Mouse (Mus musculus) thymus, postnatal 25 days (tissue): ENCODE measurements around the gene Rere.

Experiments
- DNase-seq: peaks from one replicate; pipeline ENCODE4 v3.0.0; 2022

Rere gene

DNA sequence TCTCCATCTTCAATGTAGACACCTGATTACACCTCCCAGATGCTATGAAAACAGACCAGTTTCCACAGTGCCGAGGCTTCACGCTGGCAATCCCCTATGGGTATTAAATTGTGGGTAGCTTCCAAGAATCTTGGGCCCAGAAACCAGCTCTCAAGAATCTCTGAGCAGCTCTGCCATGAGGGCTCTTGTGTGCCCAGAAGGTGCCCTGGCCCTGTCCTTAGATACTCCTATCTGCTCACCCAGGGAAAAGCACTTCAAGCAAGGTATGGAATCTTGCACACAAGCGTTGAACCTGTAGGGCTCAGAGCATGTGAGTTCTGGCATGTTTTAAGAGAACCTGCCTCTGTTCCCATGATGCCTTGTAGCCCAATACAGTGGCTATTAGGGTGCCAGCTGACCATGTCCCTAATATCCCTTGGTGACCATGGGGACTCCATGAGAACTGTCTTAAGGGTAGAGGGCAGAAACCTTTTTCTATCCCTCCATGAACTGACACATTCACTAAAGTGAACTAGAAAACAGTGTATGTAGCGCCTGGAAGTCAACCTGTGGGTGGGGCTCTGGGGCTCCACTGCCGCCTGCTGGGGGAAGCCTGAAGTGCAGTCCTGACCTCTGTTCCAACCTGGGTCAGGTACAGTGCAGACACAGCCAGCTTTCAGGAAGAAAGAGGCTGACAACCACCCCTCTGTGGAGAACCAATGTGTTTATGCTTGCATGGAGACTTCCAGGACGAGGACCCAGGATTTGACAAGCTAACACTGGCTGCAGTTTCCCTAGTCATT is 344.7 kb downstream of the Rere start:
- peak; percentile 81 for DNase-seq

DNA sequence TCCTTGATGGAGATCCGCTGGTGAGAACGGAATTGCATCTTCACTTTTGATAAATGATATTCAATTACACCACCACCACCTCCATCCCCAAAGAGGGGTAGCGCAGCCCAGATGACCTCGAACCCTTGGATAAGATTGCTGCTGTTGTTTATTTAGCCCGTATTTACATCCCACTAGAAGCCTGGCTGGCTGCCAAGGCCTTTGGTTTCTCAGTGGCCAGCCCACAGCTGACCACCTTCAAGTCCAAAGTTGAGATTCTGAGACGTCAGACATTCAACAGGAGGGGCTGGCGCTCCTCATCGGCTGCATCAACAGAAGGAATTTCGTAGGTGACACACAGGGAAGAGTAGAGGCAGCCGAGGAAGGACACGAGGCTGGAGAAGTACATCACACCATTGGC is 347.8 kb downstream of the Rere start:
- DNase-seq = no peak

DNA sequence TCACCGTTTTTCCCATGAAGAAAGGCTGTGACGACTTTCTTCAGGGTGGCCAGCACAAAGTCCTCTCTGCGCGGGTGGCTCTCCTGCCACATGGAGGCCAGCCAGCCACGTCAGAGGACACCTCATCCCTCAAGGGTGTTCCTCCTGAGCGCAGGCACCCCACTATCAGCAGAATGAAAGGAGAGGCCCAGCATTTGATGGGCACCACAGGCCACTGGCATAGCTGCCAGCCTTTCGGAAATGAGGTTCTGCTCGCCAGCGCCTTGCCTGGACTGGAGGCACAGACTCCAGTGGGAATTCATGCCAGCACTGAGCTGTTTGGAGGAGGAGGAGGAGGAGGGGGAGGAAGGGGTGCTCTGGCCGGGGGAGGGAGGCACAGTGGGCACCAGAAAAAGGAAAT is 354.1 kb downstream of the Rere start:
- no peak for DNase-seq

DNA sequence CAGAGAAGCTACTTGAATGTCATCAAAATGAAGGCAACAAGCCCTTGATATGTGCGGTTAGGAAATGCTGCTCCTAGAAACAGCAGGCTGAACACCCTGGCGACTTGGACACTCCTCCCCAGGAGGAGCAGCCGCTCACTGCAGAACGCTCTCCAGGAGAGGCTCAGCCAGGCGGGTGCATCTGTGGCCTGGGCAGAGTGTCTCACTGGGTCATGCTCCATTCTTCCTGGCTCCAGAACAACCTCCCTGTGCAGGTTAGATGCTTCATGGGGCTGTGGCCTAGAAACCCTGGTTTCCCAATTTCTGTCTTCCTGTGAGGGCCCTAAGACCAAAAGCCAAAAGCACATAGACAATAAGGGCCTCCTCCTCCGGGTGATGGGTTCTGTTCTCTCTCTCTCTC is 355.2 kb downstream of the Rere start:
- no peak for DNase-seq

DNA sequence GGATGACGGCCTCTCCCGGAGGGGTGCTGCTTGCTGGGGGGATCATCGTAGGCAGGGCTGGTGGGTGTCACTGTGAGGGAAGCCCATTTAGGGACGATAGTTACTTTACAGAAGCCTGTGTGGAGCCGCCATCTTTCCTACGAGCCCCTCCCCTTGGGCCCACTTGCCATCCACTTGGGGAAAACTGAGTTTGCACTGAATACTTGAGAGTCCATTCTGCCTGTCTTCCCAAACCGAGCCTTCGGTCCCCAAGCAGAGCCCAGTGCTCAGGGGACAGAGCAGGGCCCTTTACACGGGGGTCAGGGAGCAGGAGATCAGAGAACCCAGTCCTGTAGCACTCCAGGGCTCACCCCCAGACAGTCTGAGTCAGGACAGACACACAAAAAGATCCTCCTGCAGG is 362.9 kb downstream of the Rere start:
- DNase-seq = no peak

DNA sequence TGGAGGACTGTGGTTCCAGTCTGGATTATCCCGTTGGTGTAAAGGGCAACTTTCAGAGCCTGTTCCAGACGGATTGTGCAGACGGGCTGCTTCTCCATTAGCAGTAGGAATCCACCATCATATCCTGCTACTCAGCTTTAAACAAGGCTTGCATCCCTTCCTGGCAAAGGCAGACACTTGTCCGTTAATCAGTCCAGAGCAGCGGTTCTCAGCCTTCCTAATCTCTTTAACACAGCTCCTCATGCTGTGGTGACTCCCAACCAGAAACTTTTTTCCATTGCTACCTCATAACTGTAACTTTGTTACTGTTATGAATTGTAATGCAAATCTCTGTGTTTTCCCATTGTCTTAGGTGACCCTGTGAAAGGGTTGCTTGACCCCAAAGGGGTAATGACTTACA is 367.9 kb downstream of the Rere start:
- DNase-seq = no peak

DNA sequence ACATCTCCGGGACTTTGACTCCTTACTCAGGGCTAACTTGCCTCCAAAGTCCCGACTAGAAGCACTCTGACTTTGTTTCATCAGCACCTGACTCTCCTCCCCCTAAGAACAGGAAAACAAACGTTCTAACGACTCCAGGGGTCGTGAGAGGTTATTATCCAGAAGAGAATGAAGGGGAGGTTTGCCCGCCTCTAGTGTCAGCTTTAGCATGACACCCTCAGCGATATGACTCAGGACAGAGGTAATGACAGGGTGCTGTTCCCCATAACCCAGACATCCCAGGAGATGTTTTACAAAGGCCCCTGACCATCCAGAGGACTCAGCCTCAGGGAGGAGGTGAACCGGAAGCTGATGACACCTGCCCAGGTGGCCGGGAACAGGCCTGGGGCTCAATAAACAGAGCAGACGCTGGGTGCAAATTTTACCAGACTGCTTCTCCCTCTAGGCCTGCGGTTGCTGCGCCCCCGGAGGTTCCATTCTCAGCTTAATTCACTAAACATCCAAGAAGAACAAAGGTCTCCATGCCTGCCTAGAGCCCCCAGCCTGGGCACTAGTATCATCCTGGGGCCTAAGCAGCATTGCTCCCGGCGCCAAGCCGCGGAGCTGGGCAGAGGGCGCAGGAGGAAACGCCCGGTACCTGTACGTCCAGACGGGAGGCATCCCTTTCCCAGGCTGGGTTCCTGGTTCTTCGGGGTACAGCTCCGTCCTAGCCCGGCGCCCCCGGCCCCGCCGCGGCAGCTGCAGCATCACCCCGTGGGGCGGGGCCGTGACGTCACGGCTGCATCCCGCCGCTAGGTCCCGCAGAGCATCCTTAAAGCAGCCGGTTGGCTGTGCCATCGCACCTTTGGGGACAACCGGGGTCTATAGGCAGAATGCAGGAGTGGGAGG is 370.2 kb downstream of the Rere start, which contains the start of gene Slc45a1:
Gene Slc45a1, minus strand, starts transcription at position 785 of the 888 bp plus-strand sequence.
- DNase-seq = no peak

DNA sequence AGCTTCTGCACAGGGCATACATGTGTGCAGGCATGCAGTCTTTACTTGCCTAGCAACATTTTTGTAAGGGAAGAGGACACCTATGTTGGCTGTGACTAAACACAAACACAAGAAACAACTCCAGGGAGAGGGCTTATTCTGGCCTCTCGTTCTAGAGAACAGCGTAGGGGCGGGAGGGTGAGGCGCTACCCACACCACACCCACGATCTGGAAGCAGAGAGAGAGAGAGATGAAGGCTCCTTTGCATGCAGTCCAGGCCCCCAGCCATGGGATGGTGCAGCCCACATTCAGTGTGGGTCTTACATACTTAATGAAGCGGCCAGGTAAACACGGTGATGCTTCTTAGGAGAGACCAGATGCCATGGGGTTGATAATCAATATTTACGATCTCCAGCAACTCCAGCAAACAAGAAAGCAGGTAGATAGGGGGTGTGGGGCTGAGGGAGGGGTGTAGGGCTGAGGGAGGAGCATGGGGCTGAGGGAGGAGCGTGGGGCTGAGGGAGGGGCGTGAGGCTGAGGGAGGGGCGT is 371.7 kb downstream of the Rere start:
- no peak for DNase-seq

DNA sequence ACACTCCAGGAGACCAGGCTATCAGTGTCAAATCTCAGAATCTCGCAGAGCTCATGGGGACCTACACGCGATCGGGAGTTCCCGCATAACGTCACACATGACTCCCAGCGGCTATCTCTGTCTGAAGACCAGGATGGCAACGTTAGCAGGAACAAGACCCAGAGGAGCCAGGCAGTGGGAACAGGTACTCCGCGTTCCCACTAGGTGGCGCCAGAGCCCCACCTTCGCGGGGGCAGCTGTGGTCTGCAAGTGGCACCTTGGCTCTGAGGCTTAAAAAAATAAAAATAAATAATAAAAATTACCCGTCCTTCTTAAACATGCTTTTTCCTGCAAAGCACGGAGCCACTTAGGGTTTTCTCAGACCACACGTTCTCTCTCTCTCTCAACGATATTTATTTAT is 374.5 kb downstream of the Rere start:
- DNase-seq = peak; percentile 82

DNA sequence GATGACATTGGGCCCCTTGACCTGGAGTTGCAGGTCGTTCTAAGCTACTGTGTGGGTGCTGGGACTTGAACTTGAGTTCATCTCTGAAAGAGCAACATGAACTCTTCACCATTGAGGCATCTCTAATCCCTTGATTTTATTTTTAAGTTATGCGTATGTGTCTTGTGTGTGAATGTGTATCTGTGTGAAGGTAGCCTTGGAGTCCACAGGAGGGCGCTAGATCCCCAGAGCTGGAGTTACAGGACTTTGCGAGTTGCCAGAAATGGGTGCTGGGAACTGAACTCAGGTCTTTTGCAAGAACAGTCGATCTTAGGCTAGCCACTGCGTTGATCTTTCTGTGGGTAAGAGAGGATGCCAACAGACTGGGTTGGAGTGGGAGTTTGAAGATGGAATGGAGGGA is 375.1 kb downstream of the Rere start:
- no peak for DNase-seq

DNA sequence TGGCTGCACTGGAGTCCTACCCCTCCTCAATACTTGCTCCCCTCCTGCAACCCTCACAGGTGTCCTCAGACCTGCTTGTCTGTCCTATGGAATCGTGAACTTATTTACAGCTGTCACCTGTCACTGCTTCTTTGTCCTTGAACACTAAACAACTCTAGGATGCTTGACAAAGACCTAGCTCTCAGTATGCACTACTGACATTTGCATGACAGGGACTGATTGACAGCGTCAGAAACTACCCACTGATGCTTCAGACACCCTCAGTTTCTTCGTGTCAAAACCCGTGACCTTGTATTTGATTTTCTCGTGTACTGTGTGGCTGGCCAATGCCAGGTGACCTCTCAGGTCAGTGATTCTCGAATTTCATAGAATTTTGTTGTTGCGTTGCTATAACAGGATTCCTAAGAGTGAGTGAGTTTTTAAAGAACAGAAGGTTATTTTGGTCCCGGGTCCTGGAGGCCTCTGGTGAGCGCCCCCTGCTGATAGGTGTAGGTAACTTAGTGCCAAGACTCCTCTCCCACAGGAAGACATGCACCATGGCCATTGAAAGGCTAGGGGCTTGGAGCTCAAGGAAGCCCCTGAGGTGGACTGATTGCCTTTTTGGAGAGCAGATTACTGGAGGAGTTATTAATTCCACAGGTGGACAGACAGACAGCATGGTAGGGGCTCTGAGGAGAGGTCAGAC is 378.6 kb downstream of the Rere start:
- peak; percentile 39 for DNase-seq

DNA sequence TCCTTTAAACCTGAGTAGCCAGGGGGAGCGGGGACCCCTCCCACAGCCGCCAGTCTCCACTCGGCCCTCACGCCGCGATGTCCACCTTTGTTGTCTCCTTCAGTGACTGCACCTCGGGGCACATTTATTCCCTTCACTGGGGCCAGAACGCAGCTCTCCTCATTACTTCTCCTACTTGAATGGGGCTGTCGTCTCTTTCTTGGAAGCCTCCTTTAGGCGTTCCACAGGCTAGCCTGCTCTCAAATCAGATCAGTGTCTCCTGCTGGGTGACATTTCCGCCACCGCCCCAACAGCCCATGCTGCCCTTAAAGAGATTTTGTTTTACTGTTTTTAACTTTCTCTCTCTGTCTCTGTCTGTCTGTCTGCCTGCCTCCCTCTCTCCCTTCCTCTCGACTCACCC is 380.4 kb downstream of the Rere start:
- no peak for DNase-seq

DNA sequence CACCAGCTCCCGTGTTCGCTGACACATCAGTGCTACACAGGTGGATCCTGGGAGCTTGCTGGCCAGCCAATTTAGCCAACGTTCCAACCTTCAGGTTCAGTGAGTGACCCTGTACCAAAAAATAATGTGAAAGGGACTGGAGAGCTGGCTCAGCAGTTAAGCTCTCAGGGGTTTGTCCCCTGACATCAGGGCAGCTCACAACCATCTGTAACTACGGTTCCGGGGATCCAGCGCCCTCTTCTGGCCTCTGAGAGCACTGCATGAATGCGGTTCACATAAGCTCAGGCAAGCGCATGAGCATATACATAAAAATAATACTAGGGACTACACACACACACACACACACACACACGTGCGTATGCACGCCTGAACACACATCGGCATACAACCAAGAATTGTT is 381.7 kb downstream of the Rere start:
- peak; percentile 37 for DNase-seq

DNA sequence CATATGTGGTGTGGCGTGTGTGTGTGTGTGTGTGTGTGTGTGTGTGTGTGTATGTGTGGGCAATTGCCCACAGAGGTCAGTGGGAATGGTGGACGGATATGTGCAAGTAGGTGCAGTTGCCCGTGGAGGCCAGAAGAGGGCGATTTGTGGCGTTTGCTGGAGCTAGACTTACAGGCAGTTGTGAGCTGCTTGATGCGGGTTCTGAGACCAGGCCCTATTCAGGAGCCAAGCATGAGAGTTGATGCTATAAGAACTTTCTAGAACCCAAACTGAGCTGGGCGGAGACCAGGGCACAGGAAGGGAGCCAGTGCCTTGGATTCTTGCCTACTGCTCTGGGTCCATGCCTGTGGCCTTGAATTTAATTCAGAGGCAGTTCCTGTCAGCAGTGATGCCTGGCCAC is 383.3 kb downstream of the Rere start:
- DNase-seq = no peak

DNA sequence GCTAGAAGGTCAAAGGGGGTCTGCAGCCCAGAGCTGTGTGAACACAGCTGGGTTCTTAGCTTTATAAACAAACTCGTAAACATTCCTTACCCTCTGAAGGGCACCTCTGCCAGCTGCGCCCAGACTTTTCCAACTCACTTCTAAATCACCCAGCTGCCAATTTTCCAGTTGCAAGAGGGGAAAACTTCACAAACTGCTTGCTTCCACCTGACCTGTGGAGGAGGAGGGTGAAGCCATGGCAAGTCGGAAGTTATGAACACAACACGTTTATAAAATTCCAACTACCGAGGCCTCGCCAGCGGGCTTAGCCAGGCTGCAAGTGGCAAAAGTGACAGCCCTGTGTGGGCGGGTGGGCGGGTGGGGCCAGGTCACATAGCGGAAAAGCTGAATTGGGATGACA is 384.4 kb downstream of the Rere start:
- DNase-seq = no peak
